Mouse (Mus musculus) MEL (cell line): ENCODE data around the gene Gm21885. TPM values are rescaled to one million over a fixed set of nuclear protein-coding genes. Genes with fewer than 3 reads are reported as not detected.

Source experiments
- DNase-seq: peaks from one replicate; pipeline ENCODE4 v3.0.0; 2011; ENCODE audit warnings: low read depth, low spot score
- H3K27ac ChIP-seq: 2 replicates; pipeline ENCODE4 v1.5.1; 2012; ENCODE audit warnings: low read depth, mild to moderate bottlenecking, control low read depth, low read length, moderate library complexity; ENCODE audit not compliant: control insufficient read depth
- H3K27me3 ChIP-seq, 2 experiments: fragments of 150-350 bp in 1 of 2; sonication (generic) in 1 of 2; 2 replicates each; pipeline ENCODE4 v1.6.1; 2012; ENCODE audit warnings: low read length in 2 of 2, mild to moderate bottlenecking in 2 of 2, improper control_type of control experiment in 1 of 2, moderate library complexity in 1 of 2; ENCODE audit not compliant: insufficient read depth in 2 of 2, control insufficient read depth in 1 of 2
- H3K36me3 ChIP-seq, 2 experiments: 2 replicates each; pipeline ENCODE4 v1.6.1; 2012 to 2014; ENCODE audit warnings: low read length in 2 of 2, improper control_type of control experiment in 1 of 2, inconsistent platforms in 1 of 2, mild to moderate bottlenecking in 1 of 2; ENCODE audit not compliant: insufficient read depth in 2 of 2, control insufficient read depth in 1 of 2
- H3K4me1 ChIP-seq, 2 experiments: fragments of 150-350 bp in 1 of 2; sonication (generic) in 1 of 2; 2 replicates each; pipeline ENCODE4 v1.6.1; 2012; ENCODE audit warnings: low read length in 2 of 2, improper control_type of control experiment in 1 of 2, mild to moderate bottlenecking in 1 of 2; ENCODE audit not compliant: insufficient read depth in 2 of 2, control insufficient read depth in 1 of 2
- H3K4me3 ChIP-seq, 2 experiments: fragments of 150-350 bp in 1 of 2; sonication (generic) in 1 of 2; 2 replicates each; pipeline ENCODE4 v1.5.1; 2012; ENCODE audit warnings: low read depth in 2 of 2, low read length in 2 of 2, mild to moderate bottlenecking in 2 of 2, moderate library complexity in 2 of 2, control low read depth in 1 of 2, improper control_type of control experiment in 1 of 2; ENCODE audit not compliant: control insufficient read depth in 1 of 2, insufficient read depth in 1 of 2
- H3K79me2 ChIP-seq: 2 replicates; pipeline ENCODE4 v1.6.1; 2012; ENCODE audit warnings: mild to moderate bottlenecking, low read length, moderate library complexity; ENCODE audit not compliant: control insufficient read depth, poor library complexity, insufficient read depth
- H3K9ac ChIP-seq: 2 replicates; pipeline ENCODE4 v1.6.1; 2012; ENCODE audit warnings: low read depth, mild to moderate bottlenecking, control low read depth, low read length, moderate library complexity; ENCODE audit not compliant: control insufficient read depth, poor library complexity, severe bottlenecking
- H3K9me3 ChIP-seq: fragments of 150-350 bp; sonication (generic); replicated peaks from 2 replicates; pipeline ENCODE4 v1.6.1; 2012; ENCODE audit warnings: mild to moderate bottlenecking, low read length, improper control_type of control experiment, moderate library complexity; ENCODE audit not compliant: insufficient read depth
- CHD1 ChIP-seq: IDR thresholded peaks from 2 replicates; pipeline ENCODE4 v1.6.1; 2012; ENCODE audit warnings: low read depth, mild to moderate bottlenecking, inconsistent platforms, low read length, improper control_type of control experiment
- CTCF ChIP-seq, 3 experiments: IDR thresholded peaks in 2 of 3; conservative IDR thresholded peaks in 1 of 3; 2 replicates each; pipeline ENCODE4 v1.5.1; 2011 to 2012; ENCODE audit warnings: low read length in 3 of 3, low read depth in 2 of 3, mild to moderate bottlenecking in 2 of 3, improper control_type of control experiment in 1 of 3, inconsistent platforms in 1 of 3, mixed read lengths in 1 of 3, moderate library complexity in 1 of 3; ENCODE audit not compliant: control insufficient read depth in 1 of 3, insufficient read depth in 1 of 3, poor library complexity in 1 of 3, severe bottlenecking in 1 of 3
- ELF1 ChIP-seq: IDR thresholded peaks from 2 replicates; pipeline ENCODE4 v1.6.1; 2014; ENCODE audit warnings: low read depth, mild to moderate bottlenecking, inconsistent platforms, low read length, improper control_type of control experiment, moderate library complexity
- ETS1 ChIP-seq: IDR thresholded peaks from 2 replicates; pipeline ENCODE4 v1.6.1; 2012; ENCODE audit warnings: low read depth, mild to moderate bottlenecking, inconsistent platforms, low read length, improper control_type of control experiment, moderate library complexity
- HCFC1 ChIP-seq: IDR thresholded peaks from 2 replicates; pipeline ENCODE4 v1.6.1; 2012; ENCODE audit warnings: low read depth, mild to moderate bottlenecking, inconsistent platforms, low read length, improper control_type of control experiment, moderate library complexity
- JUND ChIP-seq: IDR thresholded peaks from 2 replicates; pipeline ENCODE4 v1.6.1; 2011; ENCODE audit warnings: low read depth, mild to moderate bottlenecking, improper control_type of control experiment, low read length
- KAT2A ChIP-seq: conservative IDR thresholded peaks from 2 replicates; pipeline ENCODE4 v1.6.1; 2012; ENCODE audit warnings: low read depth, low read length, improper control_type of control experiment, inconsistent platforms
- MAX ChIP-seq: IDR thresholded peaks from 2 replicates; pipeline ENCODE4 v1.6.1; 2011; ENCODE audit warnings: low read length, improper control_type of control experiment
- MAZ ChIP-seq: IDR thresholded peaks from 2 replicates; pipeline ENCODE4 v1.6.1; 2012; ENCODE audit warnings: low read depth, mild to moderate bottlenecking, inconsistent platforms, low read length, improper control_type of control experiment
- MEF2A ChIP-seq: IDR thresholded peaks from 2 replicates; pipeline ENCODE4 v1.6.1; 2014; ENCODE audit warnings: low read depth, mild to moderate bottlenecking, inconsistent platforms, low read length, improper control_type of control experiment; ENCODE audit not compliant: poor library complexity, insufficient replicate concordance, severe bottlenecking; ENCODE audit errors: extremely low read depth
- NRF1 ChIP-seq: IDR thresholded peaks from 2 replicates; pipeline ENCODE4 v1.6.1; 2014; ENCODE audit warnings: low read depth, mild to moderate bottlenecking, inconsistent platforms, low read length, improper control_type of control experiment, moderate library complexity; ENCODE audit not compliant: poor library complexity, insufficient read depth, severe bottlenecking
- POLR2A ChIP-seq, 2 experiments: IDR thresholded peaks; 2 replicates each; pipeline ENCODE4 v1.6.1; 2011 to 2012; ENCODE audit warnings: low read length in 2 of 2, mild to moderate bottlenecking in 2 of 2, control low read depth in 1 of 2, improper control_type of control experiment in 1 of 2, low read depth in 1 of 2, moderate library complexity in 1 of 2; ENCODE audit not compliant: control insufficient read depth in 1 of 2, insufficient read depth in 1 of 2, poor library complexity in 1 of 2
- POLR2AphosphoS2 ChIP-seq: IDR thresholded peaks from 2 replicates; pipeline ENCODE4 v1.6.1; 2011; ENCODE audit warnings: low read length, improper control_type of control experiment
- POLR2AphosphoS5 ChIP-seq: IDR thresholded peaks from 2 replicates; pipeline ENCODE4 v1.6.1; 2012; ENCODE audit warnings: low read depth, borderline replicate concordance, mild to moderate bottlenecking, inconsistent platforms, low read length, moderate library complexity, mixed read lengths
- RCOR1 ChIP-seq: IDR thresholded peaks from 2 replicates; pipeline ENCODE4 v1.6.1; 2012; ENCODE audit warnings: low read depth, mild to moderate bottlenecking, inconsistent platforms, low read length, improper control_type of control experiment
- SMC3 ChIP-seq: IDR thresholded peaks from 2 replicates; pipeline ENCODE4 v1.6.1; 2011; ENCODE audit warnings: low read depth, low read length, improper control_type of control experiment
- TAL1 ChIP-seq: IDR thresholded peaks from 2 replicates; pipeline ENCODE4 v1.6.1; 2012; ENCODE audit warnings: mild to moderate bottlenecking, inconsistent platforms, low read length, moderate library complexity, mixed read lengths
- UBTF ChIP-seq: IDR thresholded peaks from 2 replicates; pipeline ENCODE4 v1.6.1; 2012; ENCODE audit warnings: low read depth, mild to moderate bottlenecking, inconsistent platforms, low read length, improper control_type of control experiment, moderate library complexity, borderline replicate concordance; ENCODE audit not compliant: insufficient read depth
- USF2 ChIP-seq, 2 experiments: IDR thresholded peaks; 2 replicates each; pipeline ENCODE4 v1.6.1; 2011 to 2012; ENCODE audit warnings: improper control_type of control experiment in 2 of 2, low read length in 2 of 2, borderline replicate concordance in 1 of 2, inconsistent platforms in 1 of 2, low read depth in 1 of 2, mild to moderate bottlenecking in 1 of 2; ENCODE audit not compliant: insufficient read depth in 1 of 2
- ZKSCAN1 ChIP-seq: IDR thresholded peaks from 2 replicates; pipeline ENCODE4 v1.6.1; 2012; ENCODE audit warnings: low read depth, mild to moderate bottlenecking, inconsistent platforms, low read length, improper control_type of control experiment, moderate library complexity
- ZMIZ1 ChIP-seq: IDR thresholded peaks from 2 replicates; pipeline ENCODE4 v1.6.1; 2012; ENCODE audit warnings: low read depth, mild to moderate bottlenecking, inconsistent platforms, low read length, improper control_type of control experiment, moderate library complexity
- polyA plus RNA-seq, 2 experiments: library from polyadenylated mRNA; stranded (reverse) in 1 of 2; unstranded in 1 of 2; fragments of >175 nt in 1 of 2; fragments of >200 nt in 1 of 2; gene quantifications; 2 replicates each; pipeline versions ENCODE4 v1.2.1 to v1.2.4; 2012; ENCODE audit warnings: low replicate concordance in 2 of 2, low read depth in 1 of 2; ENCODE audit not compliant: insufficient read length in 2 of 2, insufficient read depth in 1 of 2, missing spikeins in 1 of 2
- total RNA-seq: library from RNA; depleted of rRNA; stranded (reverse); fragments of 300-350 nt; gene quantifications from 2 replicates; pipeline ENCODE4 v1.2.3, GENCODE M21; 2012

Gm21885 gene
- total and polyA plus RNA-seq, 3 experiments, result 0.74 TPM; not detected in 2

DNA sequence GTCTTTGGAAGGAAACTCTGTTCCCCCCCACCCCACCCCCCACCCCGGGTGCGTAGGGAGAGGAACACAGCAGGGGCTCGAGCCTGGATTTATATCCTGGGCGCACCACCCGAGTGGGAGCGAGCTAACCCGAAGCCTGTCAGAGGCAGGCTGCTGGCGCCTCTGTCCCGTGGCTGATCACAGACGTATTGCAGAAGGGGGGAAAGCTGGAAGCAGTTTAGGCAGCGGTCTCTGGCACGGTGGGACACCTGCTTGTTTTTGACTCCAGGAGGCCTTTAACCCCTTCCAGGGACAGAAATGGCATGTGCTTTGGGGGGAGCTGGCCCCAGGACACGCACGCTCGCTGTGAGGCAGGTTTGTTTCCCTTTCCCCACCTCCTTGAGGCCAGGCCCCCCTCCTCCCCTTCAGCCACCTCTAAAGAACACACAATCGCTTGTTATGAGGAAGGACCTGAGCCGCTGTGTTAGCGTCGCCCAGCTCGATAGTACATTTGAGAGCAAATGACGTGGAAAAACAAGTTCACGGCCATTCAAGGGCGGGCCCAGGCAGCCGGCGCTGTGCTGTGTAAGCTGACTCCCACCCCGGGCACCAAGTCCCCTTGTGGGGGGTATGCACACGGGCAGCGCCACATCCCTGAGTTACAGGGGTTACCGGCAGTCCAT, 38.8 kb upstream of the Gm21885 start:
- no peak for TF ChIP-seq MAX
- TF ChIP-seq USF2 (IDR thresholded peaks at IDR 0.05; ENCODE audit: borderline replicate concordance in 1 of 2, insufficient read depth in 1 of 2, low read depth in 1 of 2, low read length in 2 of 2), result no peak
- TF ChIP-seq POLR2A (IDR thresholded peaks at IDR 0.05; ENCODE audit: control insufficient read depth in 1 of 2, insufficient read depth in 1 of 2, low read depth in 1 of 2, low read length in 2 of 2, poor library complexity in 1 of 2), result 0 out of 4 replicates have a peak, but pooled peaks of 1 of the 2 experiments have one; percentile 21
- TF ChIP-seq MAZ, result no peak
- Histone ChIP-seq H3K27ac (no peak overlapping the region), H3K79me2 (no peaks in the 10 kb centered on the region), H3K27me3 (peaks cover 14 to 21% of the 10 kb centered on the region in 2 experiments), H3K9me3 (no peaks in the 10 kb centered on the region), H3K4me1 (no peaks in the 10 kb centered on the region), H3K9ac (no peak overlapping the region), H3K36me3 (no peaks in the 10 kb centered on the region), H3K4me3 (no peak overlapping the region)
- no peak for DNase-seq

DNA sequence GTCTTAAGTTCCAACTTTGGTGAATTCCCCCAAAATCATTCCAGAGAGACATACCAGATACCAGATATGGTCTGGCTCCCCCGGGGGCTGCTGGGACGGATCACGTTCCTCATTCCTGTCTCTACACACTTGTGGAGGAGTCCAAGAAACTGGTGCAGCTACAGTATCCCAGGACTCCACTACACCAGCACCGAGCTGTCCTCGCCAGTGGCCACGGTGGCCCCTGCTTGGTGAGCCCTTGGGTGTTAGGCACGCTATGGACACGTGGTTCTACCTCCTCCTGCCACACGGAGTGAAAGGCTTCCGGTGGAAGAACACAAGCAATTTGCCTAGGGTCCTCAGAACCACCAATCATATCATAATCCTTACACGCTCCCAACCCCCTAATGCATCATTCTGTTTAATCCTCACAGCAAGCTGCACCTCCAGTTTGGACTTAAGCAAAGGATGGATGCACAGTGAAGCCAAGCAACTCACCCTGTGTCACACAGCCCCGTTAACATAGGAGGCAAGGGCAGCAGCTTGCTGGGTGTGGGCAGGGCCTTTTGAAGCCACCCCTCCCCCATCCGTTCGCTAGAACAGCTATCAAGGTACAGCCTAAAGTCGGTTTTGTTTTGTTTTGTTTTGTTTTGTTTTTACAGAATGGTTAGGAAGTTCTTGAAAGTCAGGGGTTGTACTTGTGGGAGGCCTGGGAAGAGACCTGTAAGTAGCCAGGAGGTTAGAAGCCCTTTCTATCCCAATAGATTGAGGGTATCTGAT, 38.1 kb upstream of the Gm21885 start:
- TF ChIP-seq POLR2AphosphoS2, result no peak
- no peak for TF ChIP-seq CHD1
- TF ChIP-seq CTCF (IDR thresholded peaks at IDR 0.05 in 2 of 3, conservative IDR thresholded peaks at IDR 0.05 in 1 of 3; ENCODE audit: control insufficient read depth in 1 of 3, insufficient read depth in 1 of 3, low read depth in 2 of 3, low read length in 3 of 3, poor library complexity in 1 of 3, severe bottlenecking in 1 of 3), result no peak
- no peak for TF ChIP-seq ZMIZ1
- no peak for TF ChIP-seq ELF1
- TF ChIP-seq MEF2A, result no peak
- TF ChIP-seq RCOR1, result no peak
- TF ChIP-seq JUND, result no peak
- no peak for TF ChIP-seq KAT2A
- no peak for TF ChIP-seq ZKSCAN1
- TF ChIP-seq ETS1, result no peak
- TF ChIP-seq HCFC1, result no peak
- TF ChIP-seq UBTF, result no peak
- TF ChIP-seq POLR2AphosphoS5, result no peak
- no peak for TF ChIP-seq MAZ
- TF ChIP-seq NRF1, result no peak
- TF ChIP-seq SMC3, result no peak
- TF ChIP-seq TAL1, result no peak
- no peaks in the 10 kb centered on the region for H3K9me3 ChIP-seq
- H3K4me1 ChIP-seq, result no peaks in the 10 kb centered on the region
- no peak for DNase-seq
- H3K79me2 ChIP-seq, result no peaks in the 10 kb centered on the region
- peaks cover 19 to 21% of the 10 kb centered on the region in 2 experiments for H3K27me3 ChIP-seq
- no peaks in the 10 kb centered on the region for H3K36me3 ChIP-seq
- no peak overlapping the region for H3K27ac ChIP-seq
- no peak overlapping the region for H3K4me3 ChIP-seq
- H3K9ac ChIP-seq, result no peak overlapping the region
